Mouse (Mus musculus) brain, adult 10 weeks (tissue): ENCODE results near the gene Gpr19. TPM values are rescaled to one million over a fixed set of nuclear protein-coding genes. Genes with fewer than 3 reads are reported as not detected.

Source experiments
- polyA plus RNA-seq: library from polyadenylated mRNA; stranded (reverse); fragments of 350-450 nt; fragmentation: Illumina TruSeq; extraction: RNeasy Lipid Tissue Mini Kit (QIAGEN cat#74804); gene quantifications from one replicate; pipeline ENCODE4 v1.2.3, GENCODE M21; 2015; ENCODE audit warnings: low read depth, low replicate concordance

Gene Gpr19
- polyA plus RNA-seq = 20.8 TPM

GRCm38 (mm10) chr6:134898095-134898965 lies at the start of gene Gpr19:
Gene Gpr19, minus strand, starts transcription at chr6:134898578.

DNA sequence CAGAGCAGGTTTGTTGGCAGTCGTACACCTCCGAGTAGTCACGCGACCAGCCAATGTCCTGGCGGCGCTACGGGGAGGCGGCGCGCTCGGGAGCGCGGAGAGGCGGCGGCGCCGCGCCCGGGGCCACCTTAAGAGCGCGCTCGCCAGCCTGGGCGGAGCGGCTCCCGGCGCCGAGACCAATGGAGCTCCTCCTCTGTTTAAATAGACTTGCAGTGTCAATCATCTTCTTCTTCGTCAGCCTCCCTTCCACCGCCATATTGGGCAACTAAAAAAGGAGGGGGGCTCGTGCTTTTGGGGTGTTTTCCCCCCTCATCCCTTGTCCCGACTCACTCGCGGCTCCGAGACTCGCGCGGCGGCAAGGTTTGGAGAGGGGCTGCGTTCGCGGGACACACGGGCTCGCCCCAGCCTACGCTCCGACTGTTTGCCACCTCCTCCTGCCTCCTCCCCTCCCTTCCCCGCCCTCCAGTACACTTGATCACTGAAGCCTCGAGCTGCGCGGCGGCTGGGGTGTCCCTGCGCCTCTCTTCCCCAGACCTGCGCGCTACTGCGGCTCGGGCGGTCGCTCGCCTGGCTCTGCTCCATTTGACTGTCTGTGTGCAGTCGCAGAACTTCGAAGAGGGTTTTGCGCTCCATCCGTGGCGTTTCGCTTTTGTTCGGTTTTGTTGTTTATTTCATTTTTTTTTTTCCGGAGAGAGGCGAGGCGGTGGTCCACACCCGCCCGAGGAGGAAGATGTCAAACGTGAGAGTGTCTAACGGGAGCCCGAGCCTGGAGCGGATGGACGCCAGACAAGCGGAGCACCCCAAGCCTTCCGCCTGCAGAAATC lies 22.0 kb upstream of the Gpr19 start, which contains the start of gene Cdkn1b:
TSS of gene Cdkn1b (plus strand) at position 212 of the 824 bp plus-strand sequence.

DNA sequence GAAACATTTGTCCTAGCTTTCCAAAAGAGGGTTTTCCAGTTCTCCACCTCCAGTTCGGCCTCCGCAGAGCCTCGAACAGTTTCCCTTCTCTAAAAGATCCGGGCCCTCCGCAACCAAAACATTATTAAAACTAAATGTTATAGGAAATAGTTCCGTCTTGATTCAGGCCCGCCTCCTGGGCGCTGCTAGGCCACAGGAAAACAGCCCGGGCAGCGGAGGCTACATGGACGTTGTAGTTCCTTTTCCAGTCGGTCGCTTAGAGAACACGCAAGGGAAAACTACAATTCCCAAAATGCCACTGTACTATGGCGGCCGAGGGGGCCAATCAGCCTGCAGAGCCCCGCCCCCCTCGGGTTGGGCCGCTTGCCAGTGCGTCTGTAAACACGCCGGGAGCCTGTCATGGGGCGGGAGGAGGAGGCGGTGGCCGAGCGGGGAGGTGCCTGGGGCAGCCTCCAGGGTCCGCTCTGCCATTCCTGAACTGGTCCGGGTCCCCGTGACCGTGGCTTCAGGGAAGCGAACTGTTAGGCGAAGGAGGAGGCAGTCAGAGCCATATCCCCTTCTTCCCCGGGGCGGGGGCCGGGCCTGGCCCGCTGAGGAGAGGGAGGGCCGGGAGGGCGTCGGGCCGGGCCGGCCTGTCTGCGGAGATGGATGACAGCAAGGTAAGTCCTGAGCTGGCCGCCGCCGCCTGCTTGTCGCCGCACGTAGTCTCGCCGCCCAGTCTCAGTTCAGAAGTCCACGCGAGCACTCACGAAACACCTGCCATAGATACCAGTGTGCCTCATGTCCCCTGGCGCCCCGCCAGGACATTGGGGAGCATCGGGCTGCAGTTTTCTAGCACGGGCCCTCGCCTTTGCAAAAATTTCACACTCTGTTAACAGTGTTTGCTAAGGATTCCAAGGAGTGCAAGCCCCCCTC lies 68.3 kb downstream of the Gpr19 start, which contains the start of gene Crebl2:
TSS of gene Crebl2 (plus strand) at position 369 of the 915 bp plus-strand sequence.

Other genes with a start within 250 kb of the Gpr19 start
- gene Dusp16, start 106.0 kb downstream of the Gpr19 start, polyA plus RNA-seq = 8.4 TPM
- 35.4 TPM for gene Crebl2, start 68.4 kb downstream of the Gpr19 start, polyA plus RNA-seq
- gene Cdkn1b, start 21.8 kb upstream of the Gpr19 start, polyA plus RNA-seq = 43.3 TPM
- gene Apold1, start 83.1 kb upstream of the Gpr19 start, polyA plus RNA-seq = 4.2 TPM
- gene Ddx47, start 113.0 kb upstream of the Gpr19 start, polyA plus RNA-seq = 59.6 TPM
- 0.36 TPM for gene Gprc5a, start 167.1 kb upstream of the Gpr19 start, polyA plus RNA-seq
- gene Gprc5d, start 219.7 kb upstream of the Gpr19 start, polyA plus RNA-seq = not detected